Mouse (Mus musculus): ENCODE measurements at regions not wholly inside any gene's neighbourhood (a gene's known extent, or its start where the extent isn't known, plus 50 kb on each side); places are given as distances from the start of the nearest gene placed in this dataset.

- Histone ChIP-seq H3K4me1 (ENCODE audit: control insufficient read depth in 1 of 2, insufficient read depth in 2 of 2, low read length in 2 of 2) (no peaks in the 10 kb centered on the region), H3K4me3 (ENCODE audit: control insufficient read depth in 1 of 2, insufficient read depth in 1 of 2, low read depth in 2 of 2, low read length in 2 of 2) (no peak overlapping the region), H3K9ac (ENCODE audit: control insufficient read depth, low read depth, low read length, poor library complexity, severe bottlenecking) (no peak overlapping the region), H3K36me3 (ENCODE audit: control insufficient read depth in 1 of 2, insufficient read depth in 2 of 2, low read length in 2 of 2) (no peaks in the 10 kb centered on the region), H3K27ac (ENCODE audit: control insufficient read depth, low read depth, low read length) (no peak overlapping the region), H3K79me2 (ENCODE audit: control insufficient read depth, insufficient read depth, low read length, poor library complexity) (no peaks in the 10 kb centered on the region), H3K9me3 (replicated peaks; ENCODE audit: insufficient read depth, low read length) (no peaks in the 10 kb centered on the region), H3K27me3 (ENCODE audit: control insufficient read depth in 1 of 2, insufficient read depth in 2 of 2, low read length in 2 of 2) (no peaks in the 10 kb centered on the region)
- no peak for DNase-seq (ENCODE audit: low read depth, low spot score)
- TF ChIP-seq SMC3 (IDR thresholded peaks at IDR 0.05; ENCODE audit: low read depth, low read length) (no peak), ZMIZ1 (IDR thresholded peaks at IDR 0.05; ENCODE audit: low read depth, low read length) (no peak), EP300 (IDR thresholded peaks at IDR 0.05; ENCODE audit: low read depth in 1 of 2, low read length in 2 of 2) (no peak), ELF1 (IDR thresholded peaks at IDR 0.05; ENCODE audit: low read depth, low read length) (no peak), BHLHE40 (IDR thresholded peaks at IDR 0.05; ENCODE audit: borderline replicate concordance, low read depth, low read length) (no peak), USF1 (IDR thresholded peaks at IDR 0.05; ENCODE audit: low read depth, low read length) (no peak), SIN3A (IDR thresholded peaks at IDR 0.05; ENCODE audit: low read length) (no peak), NELFE (IDR thresholded peaks at IDR 0.05; ENCODE audit: low read depth, low read length) (no peak), ZKSCAN1 (IDR thresholded peaks at IDR 0.05; ENCODE audit: low read depth, low read length) (no peak), MAFK (IDR thresholded peaks at IDR 0.05; ENCODE audit: borderline replicate concordance, low read depth, low read length) (no peak), MAZ (IDR thresholded peaks at IDR 0.05; ENCODE audit: low read depth, low read length) (no peak), TAL1 (IDR thresholded peaks at IDR 0.05; ENCODE audit: low read length) (no peak), ZC3H11A (IDR thresholded peaks at IDR 0.05; ENCODE audit: low read depth, low read length) (no peak)
These were observed 356.8 kb downstream of the Ndufa4 start for GRCm38 (mm10) chr6:11550473-11550872.

GRCm38 (mm10) chr6:11547318-11547717 lies 360.0 kb downstream of the Ndufa4 start:
- Histone ChIP-seq H3K27me3 (ENCODE audit: control insufficient read depth in 1 of 2, insufficient read depth in 2 of 2, low read length in 2 of 2) (no peaks in the 10 kb centered on the region), H3K27ac (ENCODE audit: control insufficient read depth, low read depth, low read length) (no peak overlapping the region), H3K36me3 (ENCODE audit: control insufficient read depth in 1 of 2, insufficient read depth in 2 of 2, low read length in 2 of 2) (no peaks in the 10 kb centered on the region), H3K9me3 (replicated peaks; ENCODE audit: insufficient read depth, low read length) (no peaks in the 10 kb centered on the region), H3K79me2 (ENCODE audit: control insufficient read depth, insufficient read depth, low read length, poor library complexity) (no peaks in the 10 kb centered on the region), H3K9ac (ENCODE audit: control insufficient read depth, low read depth, low read length, poor library complexity, severe bottlenecking) (no peak overlapping the region), H3K4me3 (ENCODE audit: control insufficient read depth in 1 of 2, insufficient read depth in 1 of 2, low read depth in 2 of 2, low read length in 2 of 2) (no peak overlapping the region), H3K4me1 (ENCODE audit: control insufficient read depth in 1 of 2, insufficient read depth in 2 of 2, low read length in 2 of 2) (no peaks in the 10 kb centered on the region)
- TF ChIP-seq UBTF (IDR thresholded peaks at IDR 0.05; ENCODE audit: borderline replicate concordance, insufficient read depth, low read depth, low read length) (no peak), SIN3A (IDR thresholded peaks at IDR 0.05; ENCODE audit: low read length) (no peak), KAT2A (conservative IDR thresholded peaks at IDR 0.05; ENCODE audit: low read depth, low read length) (no peak), E2F4 (IDR thresholded peaks at IDR 0.05; ENCODE audit: borderline replicate concordance, low read depth, low read length) (no peak), MAZ (IDR thresholded peaks at IDR 0.05; ENCODE audit: low read depth, low read length) (no peak), MXI1 (IDR thresholded peaks at IDR 0.05; ENCODE audit: low read depth, low read length) (no peak), SMC3 (IDR thresholded peaks at IDR 0.05; ENCODE audit: low read depth, low read length) (no peak), NRF1 (IDR thresholded peaks at IDR 0.05; ENCODE audit: insufficient read depth, low read depth, low read length, poor library complexity, severe bottlenecking) (no peak), JUND (IDR thresholded peaks at IDR 0.05; ENCODE audit: low read depth, low read length) (no peak), ZNF384 (IDR thresholded peaks at IDR 0.05; ENCODE audit: low read depth, low read length) (no peak), HCFC1 (IDR thresholded peaks at IDR 0.05; ENCODE audit: low read depth, low read length) (no peak)
- no peak for DNase-seq (ENCODE audit: low read depth, low spot score)

Data from MEL (cell line).